In the genomic region with DNA sequence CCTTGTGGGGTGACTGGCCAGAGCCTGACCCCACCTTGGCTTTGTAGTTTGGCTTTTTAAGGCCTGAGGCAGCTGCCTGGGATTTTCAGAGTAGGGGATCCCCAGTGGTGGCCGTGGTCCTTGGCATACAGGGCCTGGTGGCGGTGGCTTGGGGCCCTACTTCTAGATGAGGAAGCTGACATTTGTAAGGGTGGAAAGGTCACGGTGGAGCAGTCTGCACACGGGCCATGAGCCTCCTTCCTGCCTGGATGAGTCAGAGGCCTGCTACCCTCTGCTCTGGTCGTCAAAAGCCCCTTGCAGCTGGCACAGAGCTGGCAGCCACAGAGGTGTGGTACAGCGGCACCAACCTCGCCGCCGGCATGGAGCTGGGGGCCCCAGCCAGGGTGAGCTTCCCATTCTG, we compare ENCODE assay signal across 9 mouse cellular contexts. TPM values are rescaled to one million over a fixed set of nuclear protein-coding genes. Genes with fewer than 3 reads are reported as not detected.
DNase-seq lines count a peak whose midpoint lies in the region; ATAC-seq and TF ChIP-seq lines count a peak whose summit lies in the region.
"Had no signal": no experiment of that assay in that cellular context is flagged by ENCODE, and none has a peak within 500 bp of the region (broad histone marks: within the 10 kb centered on the region; RNA-seq: fewer than 3 reads in every experiment).

No protein-coding gene starts in this region.

- no peak overlapping the region for H3K4me2 ChIP-seq in liver, embryonic 13.5 days

- H3K27me3 ChIP-seq in liver, embryonic 13.5 days, result peaks cover 4% of the 10 kb centered on the region; the same call in 1 of the 2 replicates
- H3K27me3 ChIP-seq: Patski had no signal

- peak overlapping the region; percentile 58 for H3K27ac ChIP-seq in gastrocnemius, adult 2 months
- peak overlapping the region; percentile 91 for H3K27ac ChIP-seq in bone marrow macrophage, adult 2 months (ENCODE audit: insufficient read depth, low read depth, low read length)
- peak overlapping the region; percentile 53 for H3K27ac ChIP-seq in liver, embryonic 13.5 days

- no peak for TF ChIP-seq CTCF in gastrocnemius, adult 2 months (IDR thresholded peaks at IDR 0.05)
- no peak for TF ChIP-seq CTCF in bone marrow macrophage, adult 2 months (IDR thresholded peaks at IDR 0.05; ENCODE audit: low read depth, low read length)

- H3K36me3 ChIP-seq in liver, embryonic 13.5 days, result peaks cover 31% of the 10 kb centered on the region

- intact Hi-C loops in gastrocnemius, adult 2 months (cut with DNase I), result no loop called here
- intact Hi-C loops in gastrocnemius, postnatal 36 days (cut with DNase I), result loop anchor here (5.0 kb wide), 1 partner anchor 779 kb away; no protein-coding TSS in a partner anchor
- intact Hi-C loops in left cerebral cortex, postnatal 4 days (cut with DNase I), result loop anchor here (5.0 kb wide), 1 partner anchor 74 kb away; no protein-coding TSS in a partner anchor

- peak overlapping the region; percentile 45; the same call in 1 of the 2 replicates for H3K9ac ChIP-seq in liver, embryonic 13.5 days

- no peak for DNase-seq in gastrocnemius, adult 2 months
- DNase-seq in gastrocnemius, postnatal 36 days, result no peak
- peak; percentile 52 for DNase-seq in 3T3-L1 (ENCODE audit: low read depth, low spot score)
- DNase-seq in liver, embryonic 13.5 days, result no peak
- peak; percentile 79 to 81 for DNase-seq in spleen, postnatal 36 days (ENCODE audit: low spot score in 2 of 2)
- DNase-seq in left cerebral cortex, postnatal 4 days, result no peak
- DNase-seq in ovary, postnatal 14 days (ENCODE audit: low spot score), result no peak

- WGBS in liver, embryonic 13.5 days (ENCODE audit: insufficient replicate concordance), result 47% methylated on average over 9 of the region's 9 CpGs

- H3K4me3 ChIP-seq in gastrocnemius, adult 2 months, result no peak overlapping the region
- H3K4me3 ChIP-seq in bone marrow macrophage, adult 2 months (ENCODE audit: insufficient read depth, low read length), result peak overlapping the region; percentile 35
- no peak overlapping the region for H3K4me3 ChIP-seq in liver, embryonic 13.5 days (replicated peaks)

- ATAC-seq in liver, embryonic 13.5 days (ENCODE audit: low read depth), result no peak
- ATAC-seq: Patski had no signal

- TF ChIP-seq POLR2A in bone marrow macrophage, adult 2 months (IDR thresholded peaks at IDR 0.05; ENCODE audit: borderline replicate concordance, low read depth, low read length), result no peak

- H3K9me3 ChIP-seq in liver, embryonic 13.5 days (replicated peaks), result no peaks in the 10 kb centered on the region

- peaks cover 23% of the 10 kb centered on the region for H3K4me1 ChIP-seq in bone marrow macrophage, adult 2 months (ENCODE audit: control insufficient read depth, insufficient read depth, low read length)
- peaks cover 71% of the 10 kb centered on the region for H3K4me1 ChIP-seq in liver, embryonic 13.5 days (replicated peaks)

RNA-seq across cellular contexts. Expression of a gene that starts 9.6 kb away (rescaled TPM):
- total RNA-seq in gastrocnemius, adult 2 months (2021), result 1 to 10 TPM; 3.2 to 6.1 TPM
- total RNA-seq in gastrocnemius, postnatal 36 days (2021), result 1 to 10 TPM; 3.5 to 3.8 TPM
- polyA plus RNA-seq in bone marrow macrophage, adult 2 months (2012; ENCODE audit: insufficient read depth, insufficient read length, missing spikeins), result 60.6 and 75.4 TPM in 2 replicates
- 7.6 and 8.0 TPM in 2 replicates for polyA plus RNA-seq in liver, embryonic 13.5 days (2015; fragmentation: Nextera tagmentation; extraction: Ambion mirVana)
- total RNA-seq in left cerebral cortex, postnatal 4 days (2021), result 10 to 100 TPM; 19.7 to 20.7 TPM

RNA-seq across cellular contexts. Expression of a gene that starts 32.1 kb away (rescaled TPM):
- total RNA-seq in gastrocnemius, adult 2 months (2021), result 1 to 10 TPM; 4.0 to 4.4 TPM
- total RNA-seq in gastrocnemius, postnatal 36 days (2021), result 1 to 10 TPM; 4.6 to 5.2 TPM
- polyA plus RNA-seq in bone marrow macrophage, adult 2 months (2012; ENCODE audit: insufficient read depth, insufficient read length, missing spikeins), result 73.6 and 91.5 TPM in 2 replicates
- polyA plus RNA-seq in liver, embryonic 13.5 days (2015; fragmentation: Nextera tagmentation; extraction: Ambion mirVana), result 4.8 and 4.9 TPM in 2 replicates
- 100 to 1,000 TPM; 382 to 395 TPM for total RNA-seq in left cerebral cortex, postnatal 4 days (2021)

RNA-seq across cellular contexts. Expression of a gene that starts 51.8 kb away (rescaled TPM):
- not detected for total RNA-seq in gastrocnemius, adult 2 months (2021)
- not detected for total RNA-seq in gastrocnemius, postnatal 36 days (2021)
- polyA plus RNA-seq in bone marrow macrophage, adult 2 months (2012; ENCODE audit: insufficient read depth, insufficient read length, missing spikeins), result not detected in 2 replicates
- polyA plus RNA-seq in liver, embryonic 13.5 days (2015; fragmentation: Nextera tagmentation; extraction: Ambion mirVana), result 4.6 and 4.9 TPM in 2 replicates
- total RNA-seq in left cerebral cortex, postnatal 4 days (2021), result not detected

Comparison
In these comparisons a context has a peak if more than half of its experiments do, and no peak if none do; other contexts are left out.
1. DNase-seq: peak in 3T3-L1 (single experiment) and spleen, postnatal 36 days (2 of 2); none in gastrocnemius, adult 2 months (single experiment), gastrocnemius, postnatal 36 days (0 of 2), liver, embryonic 13.5 days (single experiment), left cerebral cortex, postnatal 4 days (single experiment) and ovary, postnatal 14 days (single experiment).
2. RNA of a gene that starts 32.1 kb away (total RNA-seq): 382 to 395 TPM in left cerebral cortex, postnatal 4 days; 4.6 to 5.2 TPM in gastrocnemius, postnatal 36 days and 4.0 to 4.4 TPM in gastrocnemius, adult 2 months; every median in the first group is over 10 times any median in the second.
3. Peak in every context shown above with its lines, with median percentiles within 50 percentile points of each other: H3K27ac ChIP-seq.